Mouse (Mus musculus) heart, embryonic 10.5 days (tissue): Measurements from ENCODE around the gene Il9. TPM values are rescaled to one million over a fixed set of nuclear protein-coding genes. Genes with fewer than 3 reads are reported as not detected.

Experiments used
- DNase-seq: peaks from one replicate; pipeline ENCODE4 v3.0.0-alpha.2; 2017; ENCODE audit warnings: low spot score
- H3K27ac ChIP-seq: fragments of 300-500 bp; sonication (generic); 2 replicates; pipeline ENCODE4 v1.5.1; 2016; ENCODE audit warnings: mild to moderate bottlenecking
- H3K27me3 ChIP-seq: fragments of 300-500 bp; sonication (generic); 2 replicates; pipeline ENCODE4 v1.6.1; 2016; ENCODE audit warnings: mild to moderate bottlenecking; ENCODE audit not compliant: poor library complexity, insufficient read depth, severe bottlenecking
- H3K36me3 ChIP-seq: fragments of 300-500 bp; sonication (generic); 2 replicates; pipeline ENCODE4 v1.6.1; 2016; ENCODE audit warnings: mild to moderate bottlenecking, moderate library complexity
- H3K4me1 ChIP-seq: fragments of 300-500 bp; sonication (generic); 2 replicates; pipeline ENCODE4 v1.6.1; 2016; ENCODE audit warnings: mild to moderate bottlenecking
- H3K4me3 ChIP-seq: fragments of 300-500 bp; sonication (generic); 2 replicates; pipeline ENCODE4 v1.5.1; 2016; ENCODE audit warnings: mild to moderate bottlenecking, moderate library complexity
- H3K9me3 ChIP-seq: fragments of 300-500 bp; sonication (generic); 2 replicates; pipeline ENCODE4 v1.6.1; 2016; ENCODE audit warnings: mild to moderate bottlenecking, moderate library complexity
- WGBS: fragments of 180-500 bp; shearing (Covaris S2); methylation state at CpG from one replicate; pipeline ENCODE4 v1.1.7; 2016; 5-methylcytosine and 5-hydroxymethylcytosine counted together
- polyA plus RNA-seq: library from polyadenylated mRNA; unstranded; fragments of >200 nt; fragmentation: Nextera tagmentation; extraction: Ambion mirVana; gene quantifications from 2 replicates; pipeline ENCODE4 v1.2.1, GENCODE M21; 2016

Gene Il9
- polyA plus RNA-seq, 1 experiment from 2014 or later: not detected

DNA sequence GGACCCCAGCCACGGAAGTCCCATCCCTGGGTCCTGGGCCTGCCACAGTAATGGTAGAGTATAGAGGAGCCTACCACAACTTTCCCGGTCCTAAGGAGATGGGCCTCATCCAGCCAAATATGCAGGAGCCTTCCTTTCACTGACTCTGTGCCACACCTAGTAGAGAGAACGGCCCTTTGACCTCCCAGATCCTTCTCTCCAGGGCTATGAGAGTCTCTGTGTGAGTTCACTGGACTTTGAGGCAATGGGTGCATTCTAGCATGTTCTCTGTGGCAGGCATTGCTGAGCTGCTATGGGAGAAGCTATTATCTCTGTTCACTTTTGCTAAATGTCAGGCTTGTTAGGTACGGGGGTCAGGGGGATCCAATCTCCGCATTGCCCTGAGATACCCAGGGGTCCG, 18.3 kb downstream of the Il9 start:
- H3K27ac ChIP-seq: no peak overlapping the region
- H3K4me3 ChIP-seq: no peak overlapping the region
- no peaks in the 10 kb centered on the region for H3K9me3 ChIP-seq
- H3K36me3 ChIP-seq: no peaks in the 10 kb centered on the region
- no peaks in the 10 kb centered on the region for H3K4me1 ChIP-seq
- peaks cover 16% of the 10 kb centered on the region for H3K27me3 ChIP-seq
- DNase-seq: no peak
- WGBS: 68% methylated on average over 6 of the region's 6 CpGs

DNA sequence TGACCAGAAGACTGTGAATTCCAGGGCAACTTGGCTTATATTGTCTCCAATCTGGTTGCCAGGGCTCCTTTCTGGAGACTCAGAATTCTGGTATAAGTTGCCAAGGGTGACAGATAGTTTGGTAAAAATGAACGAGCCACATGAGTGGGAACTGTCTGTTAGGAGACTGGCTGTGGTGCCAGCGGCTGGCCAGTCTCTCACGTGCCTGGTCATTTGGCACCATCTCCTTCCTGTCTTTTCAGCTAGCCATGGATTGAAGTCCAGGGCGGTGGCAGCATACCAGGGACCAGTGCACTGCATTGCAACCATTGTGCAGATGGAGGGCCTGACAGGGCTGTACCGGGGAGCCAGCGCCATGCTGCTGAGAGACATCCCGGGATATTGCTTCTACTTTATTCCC, 18.8 kb downstream of the Il9 start:
- no peak for DNase-seq
- H3K36me3 ChIP-seq: no peaks in the 10 kb centered on the region
- peaks cover 16% of the 10 kb centered on the region for H3K27me3 ChIP-seq
- H3K4me3 ChIP-seq: no peak overlapping the region
- no peak overlapping the region for H3K27ac ChIP-seq
- H3K9me3 ChIP-seq: no peaks in the 10 kb centered on the region
- H3K4me1 ChIP-seq: no peaks in the 10 kb centered on the region
- 81% methylated on average over 7 of the region's 7 CpGs for WGBS

GRCm38 (mm10) chr13:56462791-56463190, 19.3 kb downstream of the Il9 start:
- no peak overlapping the region for H3K4me3 ChIP-seq
- WGBS: 85% methylated on average over 4 of the region's 4 CpGs
- H3K4me1 ChIP-seq: no peaks in the 10 kb centered on the region

GRCm38 (mm10) chr13:56461460-56461859, 20.6 kb downstream of the Il9 start:
- 77% methylated on average over 4 of the region's 4 CpGs for WGBS
- no peaks in the 10 kb centered on the region for H3K36me3 ChIP-seq
- no peaks in the 10 kb centered on the region for H3K9me3 ChIP-seq
- no peak for DNase-seq
- H3K4me1 ChIP-seq: no peaks in the 10 kb centered on the region
- no peak overlapping the region for H3K4me3 ChIP-seq
- H3K27ac ChIP-seq: no peak overlapping the region
- peaks cover 16% of the 10 kb centered on the region for H3K27me3 ChIP-seq

More at GRCm38 (mm10) chr13:56462791-56463190, 19.3 kb downstream of the Il9 start:
- DNase-seq: no peak
- H3K27me3 ChIP-seq: peaks cover 16% of the 10 kb centered on the region
- no peaks in the 10 kb centered on the region for H3K9me3 ChIP-seq
- no peak overlapping the region for H3K27ac ChIP-seq
- H3K36me3 ChIP-seq: no peaks in the 10 kb centered on the region

DNA sequence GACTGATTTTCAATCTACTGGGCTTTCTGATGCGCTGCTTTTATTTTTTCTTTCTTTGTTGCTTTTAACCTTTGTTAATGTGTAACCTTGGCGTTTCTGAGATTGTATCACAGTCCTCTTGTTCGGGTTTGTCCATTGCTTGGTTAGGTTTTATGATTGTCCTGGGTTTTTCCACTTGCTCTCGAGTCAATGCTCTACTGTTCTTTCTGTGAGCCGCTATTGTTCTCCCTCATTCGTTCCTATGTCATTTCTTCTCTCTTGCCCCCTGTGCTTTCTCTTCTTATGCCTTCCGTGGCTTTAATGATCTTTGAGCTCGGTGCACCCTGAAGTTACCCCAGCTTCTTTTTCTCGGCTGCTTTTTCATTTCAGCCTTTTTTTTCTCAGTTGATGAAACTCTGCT, 24.0 kb downstream of the Il9 start:
- H3K27me3 ChIP-seq: no peaks in the 10 kb centered on the region
- H3K4me1 ChIP-seq: no peaks in the 10 kb centered on the region
- H3K27ac ChIP-seq: no peak overlapping the region
- WGBS: 65% methylated on average over 9 of the region's 9 CpGs
- no peaks in the 10 kb centered on the region for H3K9me3 ChIP-seq
- H3K36me3 ChIP-seq: no peaks in the 10 kb centered on the region
- no peak for DNase-seq
- no peak overlapping the region for H3K4me3 ChIP-seq

DNA sequence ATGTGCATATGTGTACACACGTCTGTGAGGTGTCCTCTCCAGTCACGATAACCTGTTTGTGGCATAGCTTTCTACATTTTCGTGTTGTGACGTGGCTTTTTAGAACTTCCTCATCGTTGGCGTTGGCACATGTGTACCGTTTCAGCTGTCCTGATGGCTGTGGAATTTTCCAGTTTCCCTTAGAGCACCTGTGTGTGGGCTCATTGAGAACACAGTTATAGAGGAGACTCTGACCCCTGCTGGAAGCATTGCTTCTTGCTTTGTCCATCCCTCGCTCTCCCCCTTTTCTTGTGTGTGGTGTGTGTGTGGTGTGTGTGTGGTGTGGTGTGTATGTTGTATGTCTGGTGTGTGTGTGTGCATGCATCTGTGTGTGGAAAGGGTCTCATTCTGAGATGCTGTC, 32.0 kb downstream of the Il9 start:
- WGBS: 77% methylated on average over 8 of the region's 8 CpGs
- no peak overlapping the region for H3K4me3 ChIP-seq
- no peaks in the 10 kb centered on the region for H3K9me3 ChIP-seq
- no peak for DNase-seq
- H3K27ac ChIP-seq: no peak overlapping the region
- H3K4me1 ChIP-seq: peaks cover 4% of the 10 kb centered on the region; the same call in 1 of the 2 replicates
- no peaks in the 10 kb centered on the region for H3K36me3 ChIP-seq
- peaks cover 25% of the 10 kb centered on the region; the same call in 1 of the 2 replicates for H3K27me3 ChIP-seq

DNA sequence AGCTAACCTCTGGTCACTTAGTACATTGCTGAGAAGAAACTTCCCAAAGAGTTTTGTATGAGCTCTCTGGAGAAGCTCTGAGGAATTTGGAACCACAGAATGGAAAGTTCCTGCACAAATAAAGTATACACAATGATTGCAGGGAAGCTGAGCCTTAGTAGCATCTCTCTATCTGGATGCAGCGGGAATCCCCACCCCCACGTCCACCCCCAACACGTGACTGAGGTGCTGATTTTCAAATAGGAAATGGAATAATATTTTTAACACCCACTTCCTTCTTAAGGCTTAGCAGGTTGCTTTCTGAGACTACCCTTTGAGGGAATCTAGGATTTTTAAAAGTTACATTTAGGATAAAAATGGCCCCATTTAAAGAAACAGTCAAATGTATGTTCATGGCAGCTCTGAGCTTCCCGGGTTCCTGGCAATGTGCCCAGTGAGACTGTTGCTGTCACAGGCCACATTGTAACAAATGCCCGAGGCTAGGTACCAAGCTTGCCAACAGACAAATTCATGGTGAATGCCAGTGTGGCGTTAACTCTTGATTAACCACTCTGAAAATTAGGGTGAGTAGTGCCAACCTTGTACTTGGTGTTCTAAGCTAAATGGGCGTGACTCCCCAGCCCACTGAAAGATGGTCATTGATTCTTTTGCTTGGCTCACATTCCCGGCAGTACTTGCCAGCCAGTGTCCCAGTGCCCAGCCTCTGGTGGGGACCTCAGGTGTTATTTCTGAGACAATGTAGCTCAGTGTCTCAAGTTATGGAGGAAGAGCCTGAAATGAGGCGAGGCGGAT, 32.6 kb downstream of the Il9 start:
- Histone ChIP-seq H3K27me3 (peaks cover 29% of the 10 kb centered on the region; the same call in 1 of the 2 replicates), H3K4me1 (peaks cover 4% of the 10 kb centered on the region; the same call in 1 of the 2 replicates), H3K9me3 (no peaks in the 10 kb centered on the region), H3K27ac (no peak overlapping the region), H3K36me3 (no peaks in the 10 kb centered on the region), H3K4me3 (no peak overlapping the region)
- DNase-seq: no peak
- 75% methylated on average over 10 of the region's 10 CpGs for WGBS

GRCm38 (mm10) chr13:56444996-56445395, 37.0 kb downstream of the Il9 start:
- no peak overlapping the region for H3K4me3 ChIP-seq
- DNase-seq: no peak
- no peaks in the 10 kb centered on the region for H3K9me3 ChIP-seq
- peaks cover 43% of the 10 kb centered on the region for H3K27me3 ChIP-seq
- H3K4me1 ChIP-seq: peaks cover 4% of the 10 kb centered on the region; the same call in 1 of the 2 replicates
- H3K36me3 ChIP-seq: no peaks in the 10 kb centered on the region
- 81% methylated on average over 6 of the region's 6 CpGs for WGBS
- no peak overlapping the region for H3K27ac ChIP-seq

DNA sequence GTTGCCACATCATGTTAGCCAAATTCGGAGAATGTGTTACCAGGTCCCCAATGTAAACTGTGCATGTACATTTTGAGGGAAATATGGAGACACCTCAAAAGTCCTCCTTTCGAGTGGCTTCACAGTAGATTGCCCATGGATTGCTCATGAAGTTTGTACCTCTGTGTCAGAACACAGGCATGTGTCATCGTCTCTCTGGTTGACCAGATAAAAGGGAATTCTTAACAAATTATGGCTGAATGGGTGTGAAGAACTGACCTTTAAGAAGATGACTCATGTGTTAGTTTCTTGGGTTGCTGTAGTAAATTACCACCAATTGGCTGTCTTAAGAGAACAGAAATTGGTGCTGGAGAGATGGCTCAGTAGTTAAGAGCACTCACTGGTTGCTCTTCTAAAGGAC, 37.9 kb downstream of the Il9 start:
- no peaks in the 10 kb centered on the region for H3K36me3 ChIP-seq
- H3K9me3 ChIP-seq: no peaks in the 10 kb centered on the region
- 77% methylated on average over 3 of the region's 3 CpGs for WGBS
- peaks cover 4% of the 10 kb centered on the region; the same call in 1 of the 2 replicates for H3K4me1 ChIP-seq
- no peak for DNase-seq
- no peak overlapping the region for H3K27ac ChIP-seq
- no peak overlapping the region for H3K4me3 ChIP-seq
- peaks cover 52% of the 10 kb centered on the region for H3K27me3 ChIP-seq

- DNase-seq: no peak
- WGBS: 53% methylated on average over 7 of the region's 7 CpGs
These were observed 38.6 kb downstream of the Il9 start for GRCm38 (mm10) chr13:56443411-56443810.

GRCm38 (mm10) chr13:56438211-56439075, 43.6 kb downstream of the Il9 start, which contains the start of gene Slc25a48:
Slc25a48 (plus strand) TSS chr13:56438355.
- Histone ChIP-seq H3K27me3 (peaks cover 78% of the 10 kb centered on the region), H3K27ac (no peak within 1 kb of the TSS), H3K9me3 (no peaks in the 10 kb centered on the region), H3K36me3 (no peaks in the 10 kb centered on the region), H3K4me1 (peaks cover 21% of the 10 kb centered on the region), H3K4me3 (peak within 1 kb of the TSS; percentile 53)
- 4% methylated on average over 51 of the region's 51 CpGs for WGBS
- no peak for DNase-seq

More at GRCm38 (mm10) chr13:56443411-56443810, 38.6 kb downstream of the Il9 start:
- Histone ChIP-seq H3K27me3 (peaks cover 52% of the 10 kb centered on the region), H3K4me1 (peaks cover 11% of the 10 kb centered on the region), H3K9me3 (no peaks in the 10 kb centered on the region), H3K27ac (no peak overlapping the region), H3K4me3 (no peak overlapping the region), H3K36me3 (no peaks in the 10 kb centered on the region)

DNA sequence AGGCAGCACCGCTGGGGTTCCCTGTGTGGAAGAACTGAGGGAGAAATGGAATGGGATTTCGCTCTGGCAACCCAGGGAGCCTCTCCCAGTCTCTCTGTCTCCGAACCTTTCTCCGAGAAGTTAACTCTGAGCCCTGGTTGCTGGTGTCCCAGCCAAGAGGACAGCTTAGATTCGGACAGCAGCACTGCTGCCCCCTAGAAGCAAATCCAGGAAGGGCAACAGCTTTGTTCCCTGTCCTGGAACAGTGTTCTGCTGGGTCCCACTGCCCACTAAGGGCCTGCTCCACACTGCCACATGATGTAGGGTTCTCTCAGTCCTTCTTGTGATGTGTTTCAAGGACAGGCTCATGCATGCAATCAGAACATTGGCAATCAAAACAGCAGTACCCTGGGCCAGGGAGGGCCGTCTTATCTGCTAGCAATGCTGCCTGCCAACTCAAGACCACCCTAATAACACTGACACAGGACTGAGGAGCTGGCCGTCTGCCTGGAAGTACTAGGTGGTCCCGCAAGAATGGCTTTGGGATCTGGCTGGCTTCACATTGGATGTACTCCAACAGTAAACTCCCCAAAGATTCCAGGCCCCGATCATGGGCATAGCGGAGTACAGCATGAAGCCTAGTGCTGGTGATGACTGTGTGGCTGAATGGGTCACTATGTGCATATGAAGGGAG, 46.3 kb downstream of the Il9 start:
- Histone ChIP-seq H3K4me3 (no peak overlapping the region), H3K36me3 (no peaks in the 10 kb centered on the region), H3K27ac (no peak overlapping the region), H3K9me3 (no peaks in the 10 kb centered on the region), H3K4me1 (peaks cover 28% of the 10 kb centered on the region), H3K27me3 (peaks cover 83% of the 10 kb centered on the region)
- 59% methylated on average over 10 of the region's 10 CpGs for WGBS
- no peak for DNase-seq
